Mouse (Mus musculus): ENCODE data around the gene Rnase12.

Gene Rnase12

GRCm38 (mm10) chr14:51085086-51085485 lies 27.6 kb upstream of the Rnase12 start:
- no peak for DNase-seq (ENCODE audit: low spot score)

GRCm38 (mm10) chr14:51083805-51084204 lies 26.3 kb upstream of the Rnase12 start:
- peak; percentile 20 for DNase-seq (ENCODE audit: low spot score)

- peak; percentile 91 for DNase-seq (ENCODE audit: low spot score)
Observed at GRCm38 (mm10) chr14:51082599-51083581, 25.4 kb upstream of the Rnase12 start.

- DNase-seq (ENCODE audit: low spot score) = no peak
Observed at GRCm38 (mm10) chr14:51081035-51081434, 23.6 kb upstream of the Rnase12 start.

GRCm38 (mm10) chr14:51079180-51079579 lies 21.7 kb upstream of the Rnase12 start:
- DNase-seq (ENCODE audit: low spot score) = no peak

- DNase-seq (ENCODE audit: low spot score) = no peak
Observed at GRCm38 (mm10) chr14:51074335-51074734, 16.9 kb upstream of the Rnase12 start, which contains the start of gene Olfr750. Gene Olfr750, minus strand, starts transcription at chr14:51074435.

GRCm38 (mm10) chr14:51069617-51070016 lies 12.2 kb upstream of the Rnase12 start:
- peak; percentile 68 for DNase-seq (ENCODE audit: low spot score)

GRCm38 (mm10) chr14:51068956-51069355 lies 11.5 kb upstream of the Rnase12 start:
- no peak for DNase-seq (ENCODE audit: low spot score)

- no peak for DNase-seq (ENCODE audit: low spot score)
Observed at GRCm38 (mm10) chr14:51060761-51061160, 3.3 kb upstream of the Rnase12 start.

GRCm38 (mm10) chr14:51054243-51055237 lies 2.9 kb downstream of the Rnase12 start:
- peak; percentile 37 for DNase-seq (ENCODE audit: low spot score)

GRCm38 (mm10) chr14:51053176-51053575 lies 4.3 kb downstream of the Rnase12 start:
- no peak for DNase-seq (ENCODE audit: low spot score)

- no peak for DNase-seq (ENCODE audit: low spot score)
Observed at GRCm38 (mm10) chr14:51051941-51052340, 5.5 kb downstream of the Rnase12 start.

- no peak for DNase-seq (ENCODE audit: low spot score)
Observed at GRCm38 (mm10) chr14:51050063-51050462, 7.4 kb downstream of the Rnase12 start, which contains the start of gene Rnase11. Gene Rnase11, minus strand, starts transcription at chr14:51050163.

- no peak for DNase-seq (ENCODE audit: low spot score)
Observed at GRCm38 (mm10) chr14:51047846-51048245, 9.6 kb downstream of the Rnase12 start.

- DNase-seq (ENCODE audit: low spot score) = no peak
Observed at GRCm38 (mm10) chr14:51041769-51042168, 15.7 kb downstream of the Rnase12 start, which contains the start of gene Rnase9. Gene Rnase9, minus strand, starts transcription at chr14:51041869.

GRCm38 (mm10) chr14:51036214-51036613 lies 21.2 kb downstream of the Rnase12 start:
- DNase-seq (ENCODE audit: low spot score) = no peak

GRCm38 (mm10) chr14:51035206-51035605 lies 22.3 kb downstream of the Rnase12 start:
- no peak for DNase-seq (ENCODE audit: low spot score)

GRCm38 (mm10) chr14:51027387-51028155 lies 29.9 kb downstream of the Rnase12 start:
- no peak for DNase-seq (ENCODE audit: low spot score)

GRCm38 (mm10) chr14:51026391-51027133 lies 30.9 kb downstream of the Rnase12 start:
- peak; percentile 91 for DNase-seq (ENCODE audit: low spot score)

- no peak for DNase-seq (ENCODE audit: low spot score)
Observed at GRCm38 (mm10) chr14:51024820-51025219, 32.6 kb downstream of the Rnase12 start.

- no peak for DNase-seq (ENCODE audit: low spot score)
Observed at GRCm38 (mm10) chr14:51023457-51023856, 34.0 kb downstream of the Rnase12 start.

All from embryo, embryonic 10.5 days (tissue).